Mouse (Mus musculus): ENCODE measurements around the gene Bbs7.

DNA sequence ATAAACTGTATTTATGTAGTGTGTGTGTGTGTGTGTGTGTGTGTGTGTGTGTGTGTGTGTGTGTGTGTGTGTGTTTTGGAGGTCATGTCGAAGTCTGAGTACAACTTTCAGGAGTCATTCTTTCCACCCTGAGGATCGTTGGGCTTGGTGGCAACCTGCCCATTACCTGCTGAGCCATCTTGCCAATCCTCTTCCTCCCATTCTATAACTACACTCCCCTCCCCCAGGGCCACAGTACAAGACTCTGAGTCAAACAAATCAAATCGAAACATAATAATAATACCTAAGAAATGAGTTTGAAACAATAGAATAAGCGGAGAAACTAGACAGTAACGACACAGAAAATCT lies 605 bp upstream of the Bbs7 start:
- no peak for TF ChIP-seq CTCF (IDR thresholded peaks at IDR 0.05; ENCODE audit: extremely low read depth, insufficient read depth, insufficient read length, insufficient replicate concordance)
- no peak for TF ChIP-seq POLR2A (IDR thresholded peaks at IDR 0.05; ENCODE audit: low read depth, low read length)

Data from spleen, adult 2 months (tissue).